Mouse (Mus musculus) layer of hippocampus, adult 11-12 months (tissue): ENCODE data around the gene Pde4b.

Experiments used
- DNase-seq: peaks from one replicate; pipeline ENCODE4 v3.0.0; 2022; ENCODE audit warnings: low spot score

The Pde4b gene

GRCm38 (mm10) chr4:102290052-102290734 is 202.8 kb downstream of the Pde4b start:
- DNase-seq = no peak

- DNase-seq = no peak
These were observed 210.2 kb downstream of the Pde4b start for GRCm38 (mm10) chr4:102297558-102297957.

GRCm38 (mm10) chr4:102302568-102302967 is 215.2 kb downstream of the Pde4b start:
- DNase-seq = no peak

GRCm38 (mm10) chr4:102307661-102308297 is 220.4 kb downstream of the Pde4b start:
- DNase-seq = no peak

GRCm38 (mm10) chr4:102310630-102311029 is 223.3 kb downstream of the Pde4b start:
- DNase-seq = no peak

GRCm38 (mm10) chr4:102316011-102316410 is 228.7 kb downstream of the Pde4b start:
- DNase-seq = no peak

GRCm38 (mm10) chr4:102316699-102317285 is 229.4 kb downstream of the Pde4b start:
- DNase-seq = no peak

- no peak for DNase-seq
These were observed 231.3 kb downstream of the Pde4b start for GRCm38 (mm10) chr4:102318596-102318995.

GRCm38 (mm10) chr4:102321340-102321739 is 234.0 kb downstream of the Pde4b start:
- no peak for DNase-seq

GRCm38 (mm10) chr4:102332386-102332785 is 245.0 kb downstream of the Pde4b start:
- DNase-seq = no peak

GRCm38 (mm10) chr4:102332885-102333284 is 245.5 kb downstream of the Pde4b start:
- no peak for DNase-seq

- no peak for DNase-seq
These were observed 259.7 kb downstream of the Pde4b start for GRCm38 (mm10) chr4:102346911-102347492.

- DNase-seq = no peak
These were observed 264.4 kb downstream of the Pde4b start for GRCm38 (mm10) chr4:102351476-102352475.

- no peak for DNase-seq
These were observed 266.5 kb downstream of the Pde4b start for GRCm38 (mm10) chr4:102353641-102354403.

GRCm38 (mm10) chr4:102368105-102368735 is 280.9 kb downstream of the Pde4b start:
- no peak for DNase-seq

GRCm38 (mm10) chr4:102374614-102375013 is 287.3 kb downstream of the Pde4b start:
- DNase-seq = no peak

- no peak for DNase-seq
These were observed 295.6 kb downstream of the Pde4b start for GRCm38 (mm10) chr4:102382763-102383505.

- no peak for DNase-seq
These were observed 306.3 kb downstream of the Pde4b start for GRCm38 (mm10) chr4:102393605-102394004.

- no peak for DNase-seq
These were observed 310.0 kb downstream of the Pde4b start for GRCm38 (mm10) chr4:102397334-102397733.

- no peak for DNase-seq
These were observed 311.2 kb downstream of the Pde4b start for GRCm38 (mm10) chr4:102398512-102398911.
